Mouse (Mus musculus) CH12.LX (cell line): ENCODE data around the gene Arhgef38. TPM values are rescaled to one million over a fixed set of nuclear protein-coding genes. Genes with fewer than 3 reads are reported as not detected.

Experiments
- DNase-seq: peaks from one replicate; pipeline ENCODE4 v3.0.0-alpha.2; 2013; ENCODE audit errors: extremely low read depth
- H3K27ac ChIP-seq: 2 replicates; pipeline ENCODE4 v1.5.1; 2012; ENCODE audit warnings: low read depth, mild to moderate bottlenecking, control low read depth, moderate library complexity; ENCODE audit not compliant: insufficient read depth
- H3K27me3 ChIP-seq: replicated peaks from 2 replicates; pipeline ENCODE3; 2012; ENCODE audit warnings: inconsistent platforms
- H3K36me3 ChIP-seq, 2 experiments: replicated peaks in 1 of 2; 2 replicates each; pipeline versions ENCODE3 to v1.6.1; 2012; ENCODE audit warnings: inconsistent platforms in 1 of 2, low read length in 1 of 2, mild to moderate bottlenecking in 1 of 2, mixed read lengths in 1 of 2, moderate library complexity in 1 of 2; ENCODE audit not compliant: control insufficient read depth in 1 of 2, insufficient read depth in 1 of 2
- H3K4me1 ChIP-seq, 2 experiments: 2 replicates each; pipeline ENCODE4 v1.6.1; 2012; ENCODE audit warnings: inconsistent platforms in 1 of 2, moderate library complexity in 1 of 2; ENCODE audit not compliant: insufficient read depth in 2 of 2, control insufficient read depth in 1 of 2
- H3K4me2 ChIP-seq: 2 replicates; pipeline ENCODE4 v1.6.1; 2012; ENCODE audit warnings: low read depth, mild to moderate bottlenecking, control low read depth; ENCODE audit not compliant: poor library complexity, insufficient read depth, severe bottlenecking
- H3K4me3 ChIP-seq, 3 experiments: fragments of 150-350 bp in 1 of 3; sonication (generic) in 1 of 3; replicated peaks in 1 of 3; 2 replicates each; pipeline versions ENCODE3 to v1.5.1; 2011 to 2012; ENCODE audit warnings: low read depth in 2 of 3, low read length in 2 of 3, mild to moderate bottlenecking in 2 of 3, moderate library complexity in 2 of 3, control low read depth in 1 of 3, improper control_type of control experiment in 1 of 3, inconsistent platforms in 1 of 3, mixed read lengths in 1 of 3; ENCODE audit not compliant: poor library complexity in 1 of 3
- H3K79me2 ChIP-seq: replicated peaks from 2 replicates; pipeline ENCODE4 v1.6.1; 2012; ENCODE audit warnings: mild to moderate bottlenecking, moderate library complexity; ENCODE audit not compliant: control insufficient read depth, poor library complexity, insufficient read depth, severe bottlenecking; ENCODE audit errors: extremely low read depth
- H3K9ac ChIP-seq: 2 replicates; pipeline ENCODE4 v1.6.1; 2012; ENCODE audit warnings: low read depth, mild to moderate bottlenecking, control low read depth, moderate library complexity; ENCODE audit not compliant: insufficient read depth
- H3K9me3 ChIP-seq: replicated peaks from 2 replicates; pipeline ENCODE3; 2012; ENCODE audit warnings: low read length, inconsistent platforms, mixed read lengths
- CTCF ChIP-seq, 2 experiments: IDR thresholded peaks in 1 of 2; conservative IDR thresholded peaks in 1 of 2; 2 replicates each; pipeline ENCODE4 v1.5.1; 2011 to 2012; ENCODE audit warnings: low read depth in 2 of 2, low read length in 2 of 2, improper control_type of control experiment in 1 of 2, inconsistent platforms in 1 of 2, mild to moderate bottlenecking in 1 of 2, moderate library complexity in 1 of 2
- GABPA ChIP-seq: IDR thresholded peaks from 2 replicates; pipeline ENCODE4 v1.6.1; 2012; ENCODE audit warnings: low read depth, low read length, improper control_type of control experiment, inconsistent platforms; ENCODE audit not compliant: insufficient replicate concordance
- HCFC1 ChIP-seq: IDR thresholded peaks from 2 replicates; pipeline ENCODE4 v1.6.1; 2012; ENCODE audit warnings: low read depth, mild to moderate bottlenecking, inconsistent platforms, low read length, improper control_type of control experiment
- IRF4 ChIP-seq: IDR thresholded peaks from 2 replicates; pipeline ENCODE4 v1.6.1; 2014; ENCODE audit warnings: low read depth, mild to moderate bottlenecking, inconsistent platforms, low read length, improper control_type of control experiment
- JUN ChIP-seq: IDR thresholded peaks from 2 replicates; pipeline ENCODE4 v1.6.1; 2011; ENCODE audit warnings: low read depth, mild to moderate bottlenecking, low read length, improper control_type of control experiment, moderate library complexity; ENCODE audit not compliant: insufficient read depth
- MAFK ChIP-seq: IDR thresholded peaks from 2 replicates; pipeline ENCODE4 v1.6.1; 2011; ENCODE audit warnings: low read length, improper control_type of control experiment; ENCODE audit not compliant: insufficient replicate concordance
- MEF2A ChIP-seq: IDR thresholded peaks from 2 replicates; pipeline ENCODE4 v1.6.1; 2014; ENCODE audit warnings: low read depth, mild to moderate bottlenecking, inconsistent platforms, low read length, improper control_type of control experiment, borderline replicate concordance
- MYC ChIP-seq: IDR thresholded peaks from 2 replicates; pipeline ENCODE4 v1.6.1; 2011; ENCODE audit warnings: low read depth, mild to moderate bottlenecking, improper control_type of control experiment, low read length
- NRF1 ChIP-seq: IDR thresholded peaks from 2 replicates; pipeline ENCODE4 v1.6.1; 2014; ENCODE audit warnings: low read depth, mild to moderate bottlenecking, inconsistent platforms, low read length, improper control_type of control experiment, moderate library complexity
- PAX5 ChIP-seq: IDR thresholded peaks from 2 replicates; pipeline ENCODE4 v1.6.1; 2012; ENCODE audit warnings: low read length, inconsistent platforms, mixed read lengths
- RAD21 ChIP-seq: IDR thresholded peaks from 2 replicates; pipeline ENCODE4 v1.6.1; 2011; ENCODE audit warnings: low read depth, mild to moderate bottlenecking, low read length, improper control_type of control experiment, moderate library complexity
- SMC3 ChIP-seq: IDR thresholded peaks from 2 replicates; pipeline ENCODE4 v1.6.1; 2011; ENCODE audit warnings: low read depth, low read length, improper control_type of control experiment
- TBP ChIP-seq: conservative IDR thresholded peaks from 2 replicates; pipeline ENCODE4 v1.6.1; 2011; ENCODE audit warnings: low read depth, low read length, improper control_type of control experiment
- UBTF ChIP-seq: IDR thresholded peaks from 2 replicates; pipeline ENCODE4 v1.6.1; 2012; ENCODE audit warnings: low read depth, mild to moderate bottlenecking, inconsistent platforms, low read length, improper control_type of control experiment, moderate library complexity
- USF1 ChIP-seq: IDR thresholded peaks from 2 replicates; pipeline ENCODE4 v1.6.1; 2014; ENCODE audit warnings: low read depth, mild to moderate bottlenecking, inconsistent platforms, low read length, improper control_type of control experiment
- ZMIZ1 ChIP-seq: IDR thresholded peaks from 2 replicates; pipeline ENCODE4 v1.6.1; 2012; ENCODE audit warnings: low read depth, mild to moderate bottlenecking, inconsistent platforms, low read length, improper control_type of control experiment
- ZNF384 ChIP-seq: IDR thresholded peaks from 2 replicates; pipeline ENCODE4 v1.6.1; 2012; ENCODE audit warnings: low read depth, low read length, improper control_type of control experiment, inconsistent platforms
- dilution Hi-C: fragments of 300-500 bp; cut with MboI; formaldehyde crosslinking; loops from 2 replicates; pipeline ENCODE4 v1.14.3; 2020; ENCODE audit warnings: low sequenced_read_pairs; ENCODE audit not compliant: extremely low pct_unique_long_range_greater_than_20kb, extremely low pct_ligation_motif_present
- in situ Hi-C: fragments of 300-500 bp; cut with MboI; formaldehyde crosslinking; loops from 3 replicates; pipeline ENCODE4 v1.14.3; 2019; ENCODE audit warnings: low sequenced_read_pairs, low pct_ligation_motif_present, low pct_unique_long_range_greater_than_20kb, mixed read lengths
- polyA plus RNA-seq: library from polyadenylated mRNA; unstranded; fragments of >175 nt; gene quantifications from 2 replicates; pipeline ENCODE4 v1.2.1, GENCODE M21; 2012; ENCODE audit warnings: low read depth; ENCODE audit not compliant: insufficient read length
- total RNA-seq, 2 experiments: library from RNA; depleted of rRNA; stranded (reverse); fragments of 300-350 nt in 1 of 2; fragments of >200 nt in 1 of 2; gene quantifications; 2 replicates each; pipeline ENCODE4 v1.2.3; 2012 to 2014

Arhgef38 gene
- total and polyA plus RNA-seq, 3 experiments: not detected

GRCm38 (mm10) chr3:133163174-133163573 lies 71.6 kb downstream of the Arhgef38 start:
- Histone ChIP-seq H3K27me3 (no peaks in the 10 kb centered on the region), H3K27ac (no peak overlapping the region), H3K9ac (no peak overlapping the region), H3K4me3 (no peak overlapping the region), H3K36me3 (no peaks in the 10 kb centered on the region), H3K4me1 (peaks cover 16 to 17% of the 10 kb centered on the region in 2 experiments), H3K9me3 (no peaks in the 10 kb centered on the region), H3K79me2 (no peaks in the 10 kb centered on the region), H3K4me2 (no peak overlapping the region; the same call in 1 of the 2 replicates)
- dilution Hi-C loops: no loop called here
- in situ Hi-C loops: no loop called here
- DNase-seq: no peak
- TF ChIP-seq ZNF384 (no peak), MAFK (0 out of 2 replicates have a peak, but pooled peaks have one; percentile 14), UBTF (no peak), SMC3 (no peak)
- TF ChIP-seq, all 38 proteins: peak for 1

DNA sequence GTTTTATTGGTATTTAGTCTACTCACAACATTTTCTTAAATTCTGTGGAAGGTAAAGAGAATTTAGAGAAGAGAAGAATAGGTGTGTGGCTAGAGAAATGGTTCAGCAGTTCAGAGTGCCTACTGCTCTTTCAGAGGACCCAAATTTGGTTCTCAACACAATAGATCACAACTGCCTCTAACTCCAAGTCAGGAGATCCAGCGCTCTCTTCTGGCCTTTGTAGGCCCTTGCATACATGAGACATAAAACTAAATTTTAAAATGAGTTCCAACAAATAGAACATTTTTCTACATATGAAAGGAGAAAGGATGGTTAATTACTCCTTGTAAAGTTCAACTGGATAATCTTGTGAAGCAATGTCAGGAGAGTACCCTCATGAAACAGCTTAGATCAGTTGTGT lies 73.3 kb downstream of the Arhgef38 start:
- dilution Hi-C loops: no loop called here
- H3K79me2 ChIP-seq: no peaks in the 10 kb centered on the region
- in situ Hi-C loops: no loop called here
- no peaks in the 10 kb centered on the region for H3K9me3 ChIP-seq
- H3K27me3 ChIP-seq: no peaks in the 10 kb centered on the region
- H3K36me3 ChIP-seq: no peaks in the 10 kb centered on the region
- peaks cover 8 to 10% of the 10 kb centered on the region in 2 experiments; a peak in 3 of 4 replicates for H3K4me1 ChIP-seq
- DNase-seq: no peak
- TF ChIP-seq SMC3 (peak; percentile 45), RAD21 (peak; percentile 51), CTCF (conservative IDR thresholded peaks at IDR 0.05 in 1 of 2, IDR thresholded peaks at IDR 0.05 in 1 of 2; ENCODE audit: low read depth in 2 of 2, low read length in 2 of 2) (peak in 1 of 2 experiments; percentile 53; a peak in 2 of 4 replicates), IRF4 (no peak)
- H3K27ac ChIP-seq: no peak overlapping the region
- H3K9ac ChIP-seq: no peak overlapping the region
- no peak overlapping the region for H3K4me2 ChIP-seq
- no peak overlapping the region for H3K4me3 ChIP-seq

- H3K9me3 ChIP-seq: no peaks in the 10 kb centered on the region
- dilution Hi-C loops: no loop called here
- no peak for TF ChIP-seq GABPA
- TF ChIP-seq USF1: no peak
- no peak for TF ChIP-seq MEF2A
- TF ChIP-seq ZMIZ1: no peak
- TF ChIP-seq JUN: no peak
- no peak for TF ChIP-seq NRF1
- no peak for TF ChIP-seq TBP
- TF ChIP-seq UBTF: no peak
- TF ChIP-seq MAFK: no peak
- no peak for TF ChIP-seq MYC
- no peak for TF ChIP-seq HCFC1
- TF ChIP-seq PAX5: no peak
- TF ChIP-seq, all 38 proteins: peak for 0
- Histone ChIP-seq H3K4me1 (peaks cover 6 to 10% of the 10 kb centered on the region in 2 experiments), H3K4me2 (no peak overlapping the region), H3K79me2 (no peaks in the 10 kb centered on the region), H3K27me3 (no peaks in the 10 kb centered on the region), H3K36me3 (no peaks in the 10 kb centered on the region), H3K9ac (no peak overlapping the region), H3K4me3 (no peak overlapping the region), H3K27ac (no peak overlapping the region)
- no peak for DNase-seq
- in situ Hi-C loops: no loop called here
Observed at GRCm38 (mm10) chr3:133158260-133158659, 76.5 kb downstream of the Arhgef38 start.
